Mouse (Mus musculus) testis, adult 2 months (tissue): ENCODE measurements around the gene Plxna4.

Experiments used
- CTCF ChIP-seq: fragments of 200-500 bp; IDR thresholded peaks from 2 replicates; pipeline ENCODE4 v1.5.1; 2012; ENCODE audit warnings: low read depth, mild to moderate bottlenecking, inconsistent platforms, low read length, moderate library complexity; ENCODE audit not compliant: control insufficient read depth, insufficient read depth, insufficient replicate concordance
- POLR2A ChIP-seq: fragments of 200-500 bp; IDR thresholded peaks from 2 replicates; pipeline ENCODE4 v1.6.1; 2012; ENCODE audit warnings: low read depth, mild to moderate bottlenecking, inconsistent platforms, low read length, moderate library complexity; ENCODE audit not compliant: control insufficient read depth

DNA sequence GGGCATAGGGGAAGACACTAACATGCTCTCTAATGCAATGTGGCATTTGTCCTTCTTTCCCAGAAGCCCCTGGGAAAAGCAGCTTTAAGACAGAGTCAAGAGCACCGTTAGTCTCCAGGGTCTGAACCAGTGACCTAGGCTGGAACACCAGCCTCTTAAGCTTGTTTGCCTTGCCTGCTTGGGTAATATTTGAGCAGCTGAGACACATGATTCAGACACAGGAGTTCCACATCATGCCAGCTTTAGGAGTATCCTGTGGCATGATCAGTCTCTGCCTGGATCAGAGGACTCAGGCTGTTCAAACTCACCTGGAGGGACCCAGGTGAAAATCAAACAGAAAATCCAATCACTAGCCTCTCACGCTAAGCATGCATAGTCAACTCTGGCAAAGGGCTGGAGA, 195.7 kb downstream of the Plxna4 start:
- no peak for TF ChIP-seq POLR2A
- TF ChIP-seq CTCF, result no peak
